Mouse (Mus musculus) neural tube, embryonic 14.5 days (tissue): Measurements from ENCODE around the gene Mettl13. TPM values are rescaled to one million over a fixed set of nuclear protein-coding genes. Genes with fewer than 3 reads are reported as not detected.

Experiments
- ATAC-seq: fragments of 200-750 bp; cut with Nextera tagmentation; 2 replicates; pipeline ENCODE4 v1.8.0; 2017; ENCODE audit warnings: low read depth, mild to moderate bottlenecking, moderate TSS enrichment, moderate library complexity
- H3K27ac ChIP-seq: fragments of 300-500 bp; sonication (generic); 2 replicates; pipeline ENCODE4 v1.5.1; 2014; ENCODE audit warnings: low read depth, mild to moderate bottlenecking, control low read depth, low read length, moderate library complexity, mixed read lengths
- H3K27me3 ChIP-seq: fragments of 300-500 bp; sonication (generic); 2 replicates; pipeline ENCODE4 v1.6.1; 2014; ENCODE audit warnings: low read length; ENCODE audit not compliant: control insufficient read depth, insufficient read depth
- H3K36me3 ChIP-seq: fragments of 300-500 bp; sonication (generic); 2 replicates; pipeline ENCODE4 v1.6.1; 2014; ENCODE audit warnings: low read length, mixed read lengths; ENCODE audit not compliant: control insufficient read depth, insufficient read depth
- H3K4me1 ChIP-seq: fragments of 300-500 bp; sonication (generic); 2 replicates; pipeline ENCODE4 v1.6.1; 2014; ENCODE audit warnings: low read length; ENCODE audit not compliant: control insufficient read depth, insufficient read depth
- H3K4me2 ChIP-seq: fragments of 300-500 bp; sonication (generic); 2 replicates; pipeline ENCODE4 v1.6.1; 2014; ENCODE audit warnings: mild to moderate bottlenecking, low read depth, low read length, control low read depth
- H3K4me3 ChIP-seq: fragments of 300-500 bp; sonication (generic); 2 replicates; pipeline ENCODE4 v1.5.1; 2014; ENCODE audit warnings: low read depth, low read length, control low read depth, mixed read lengths
- H3K9ac ChIP-seq: fragments of 300-500 bp; sonication (generic); replicated peaks from 2 replicates; pipeline ENCODE4 v1.6.1; 2014; ENCODE audit warnings: low read depth, mild to moderate bottlenecking, control low read depth, low read length, mixed read lengths
- H3K9me3 ChIP-seq: fragments of 300-500 bp; sonication (generic); 2 replicates; pipeline ENCODE4 v1.6.1; 2016; ENCODE audit warnings: low read length; ENCODE audit not compliant: control insufficient read depth
- WGBS: fragments of 180-500 bp; shearing (Covaris S2); extraction: QIAGEN DNeasy Blood & Tissue Kit; methylation state at CpG from one replicate; pipeline ENCODE4 v1.1.7; 2014; 5-methylcytosine and 5-hydroxymethylcytosine counted together
- polyA plus RNA-seq: library from polyadenylated mRNA; unstranded; fragments of >200 nt; fragmentation: Nextera tagmentation; extraction: Ambion mirVana; gene quantifications from 2 replicates; pipeline ENCODE4 v1.2.1, GENCODE M21; 2014

Gene Mettl13
- polyA plus RNA-seq: 12.4 and 12.9 TPM in 2 replicates

GRCm38 (mm10) chr1:162548016-162548916, at the start of gene Mettl13:
Gene Mettl13 (minus strand): TSS chr1:162548551.
- H3K27me3 ChIP-seq: no peaks in the 10 kb centered on the region
- H3K9me3 ChIP-seq: no peaks in the 10 kb centered on the region
- H3K36me3 ChIP-seq: peaks cover 23% of the 10 kb centered on the region; the same call in 1 of the 2 replicates
- peak within 1 kb of the TSS; percentile 96 for H3K4me2 ChIP-seq
- H3K4me3 ChIP-seq: peak within 1 kb of the TSS; percentile 70
- H3K9ac ChIP-seq: peak within 1 kb of the TSS; percentile 65
- peak; percentile 99 for ATAC-seq
- peak within 1 kb of the TSS; percentile 76 for H3K27ac ChIP-seq
- H3K4me1 ChIP-seq: peaks cover 9% of the 10 kb centered on the region
- WGBS: under 1% methylated on average over 52 of the region's 52 CpGs

GRCm38 (mm10) chr1:162597379-162598102, 49.2 kb upstream of the Mettl13 start:
- no peak for ATAC-seq
- Histone ChIP-seq H3K36me3 (peaks cover 4% of the 10 kb centered on the region; the same call in 1 of the 2 replicates), H3K4me1 (no peaks in the 10 kb centered on the region), H3K27ac (no peak overlapping the region), H3K4me3 (no peak overlapping the region), H3K4me2 (no peak overlapping the region), H3K27me3 (no peaks in the 10 kb centered on the region), H3K9me3 (no peaks in the 10 kb centered on the region), H3K9ac (no peak overlapping the region)
- WGBS: 95% methylated on average over 3 of the region's 3 CpGs

GRCm38 (mm10) chr1:162590415-162590997, 42.2 kb upstream of the Mettl13 start:
- Histone ChIP-seq H3K4me2 (no peak overlapping the region), H3K4me3 (no peak overlapping the region), H3K36me3 (no peaks in the 10 kb centered on the region), H3K4me1 (no peaks in the 10 kb centered on the region), H3K9me3 (no peaks in the 10 kb centered on the region), H3K27ac (no peak overlapping the region), H3K27me3 (no peaks in the 10 kb centered on the region), H3K9ac (no peak overlapping the region)
- 43% methylated on average over 8 of the region's 8 CpGs for WGBS
- ATAC-seq: peak; percentile 48; the same call in 1 of the 2 replicates

GRCm38 (mm10) chr1:162589443-162589842, 41.1 kb upstream of the Mettl13 start:
- H3K4me2 ChIP-seq: no peak overlapping the region
- ATAC-seq: peak; percentile 84
- 9% methylated on average over 9 of the region's 9 CpGs for WGBS
- no peaks in the 10 kb centered on the region for H3K4me1 ChIP-seq
- no peaks in the 10 kb centered on the region for H3K9me3 ChIP-seq
- H3K36me3 ChIP-seq: no peaks in the 10 kb centered on the region
- H3K27me3 ChIP-seq: no peaks in the 10 kb centered on the region
- no peak overlapping the region for H3K9ac ChIP-seq
- H3K27ac ChIP-seq: no peak overlapping the region
- no peak overlapping the region for H3K4me3 ChIP-seq

GRCm38 (mm10) chr1:162588606-162589005, 40.3 kb upstream of the Mettl13 start:
- no peak overlapping the region for H3K27ac ChIP-seq
- WGBS: 52% methylated on average over 3 of the region's 3 CpGs

GRCm38 (mm10) chr1:162586282-162586681, 37.9 kb upstream of the Mettl13 start:
- Histone ChIP-seq H3K9me3 (no peaks in the 10 kb centered on the region), H3K36me3 (peaks cover 11% of the 10 kb centered on the region; the same call in 1 of the 2 replicates), H3K27ac (no peak overlapping the region), H3K4me1 (no peaks in the 10 kb centered on the region), H3K27me3 (no peaks in the 10 kb centered on the region), H3K9ac (no peak overlapping the region), H3K4me2 (no peak overlapping the region), H3K4me3 (no peak overlapping the region)
- WGBS: 85% methylated on average over 4 of the region's 4 CpGs
- ATAC-seq: no peak

More at GRCm38 (mm10) chr1:162588606-162589005, 40.3 kb upstream of the Mettl13 start:
- H3K4me1 ChIP-seq: no peaks in the 10 kb centered on the region
- H3K4me2 ChIP-seq: no peak overlapping the region
- H3K36me3 ChIP-seq: no peaks in the 10 kb centered on the region
- ATAC-seq: peak; percentile 47; the same call in 1 of the 2 replicates
- no peak overlapping the region for H3K4me3 ChIP-seq
- no peak overlapping the region for H3K9ac ChIP-seq
- no peaks in the 10 kb centered on the region for H3K27me3 ChIP-seq
- H3K9me3 ChIP-seq: no peaks in the 10 kb centered on the region

GRCm38 (mm10) chr1:162582884-162583283, 34.5 kb upstream of the Mettl13 start:
- Histone ChIP-seq H3K4me3 (no peak overlapping the region), H3K27me3 (no peaks in the 10 kb centered on the region), H3K4me2 (no peak overlapping the region), H3K36me3 (peaks cover 24% of the 10 kb centered on the region), H3K4me1 (no peaks in the 10 kb centered on the region), H3K9ac (no peak overlapping the region), H3K9me3 (no peaks in the 10 kb centered on the region), H3K27ac (no peak overlapping the region)
- 89% methylated on average over 2 of the region's 2 CpGs for WGBS
- no peak for ATAC-seq

GRCm38 (mm10) chr1:162575098-162575497, 26.7 kb upstream of the Mettl13 start:
- no peak for ATAC-seq
- H3K4me1 ChIP-seq: peaks cover 5% of the 10 kb centered on the region; the same call in 1 of the 2 replicates
- no peak overlapping the region for H3K4me2 ChIP-seq
- H3K27ac ChIP-seq: no peak overlapping the region
- H3K4me3 ChIP-seq: no peak overlapping the region
- H3K9ac ChIP-seq: no peak overlapping the region
- no peaks in the 10 kb centered on the region for H3K27me3 ChIP-seq
- WGBS: 98% methylated on average over 3 of the region's 3 CpGs
- H3K9me3 ChIP-seq: no peaks in the 10 kb centered on the region
- peaks cover 27% of the 10 kb centered on the region for H3K36me3 ChIP-seq
